Mouse (Mus musculus) kidney, postnatal 0 days (tissue): ENCODE data around the gene Egfl8. TPM values are rescaled to one million over a fixed set of nuclear protein-coding genes. Genes with fewer than 3 reads are reported as not detected.
A peak's percentile ranks its signal among the peaks of the same experiment; 100 is the strongest.

Source experiments
- ATAC-seq: fragments of 200-750 bp; cut with Nextera tagmentation; replicated peaks from 2 replicates; pipeline ENCODE4 v1.8.0; 2017; ENCODE audit warnings: low read depth, moderate number of reproducible peaks, moderate TSS enrichment, moderate library complexity; ENCODE audit not compliant: low FRiP score
- DNase-seq: peaks from one replicate; pipeline ENCODE4 v3.0.0-alpha.2; 2016; ENCODE audit warnings: low spot score
- H3K27ac ChIP-seq: fragments of 300-500 bp; sonication (generic); 2 replicates; pipeline ENCODE4 v1.5.1; 2014; ENCODE audit warnings: mild to moderate bottlenecking
- H3K27me3 ChIP-seq: fragments of 300-500 bp; sonication (generic); 2 replicates; pipeline ENCODE4 v1.6.1; 2014; ENCODE audit warnings: low read length, mixed read lengths; ENCODE audit not compliant: insufficient read depth
- H3K36me3 ChIP-seq: fragments of 300-500 bp; sonication (generic); 2 replicates; pipeline ENCODE4 v1.6.1; 2014; ENCODE audit warnings: low read length, mixed read lengths; ENCODE audit not compliant: insufficient read depth
- H3K4me1 ChIP-seq: fragments of 300-500 bp; sonication (generic); replicated peaks from 2 replicates; pipeline ENCODE4 v1.6.1; 2014; ENCODE audit warnings: antibody characterized with exemption, low read length, mixed read lengths; ENCODE audit not compliant: insufficient read depth
- H3K4me2 ChIP-seq: fragments of 300-500 bp; sonication (generic); 2 replicates; pipeline ENCODE4 v1.6.1; 2014; ENCODE audit warnings: mild to moderate bottlenecking, low read length, moderate library complexity, mixed read lengths
- H3K4me3 ChIP-seq: fragments of 300-500 bp; sonication (generic); replicated peaks from 2 replicates; pipeline ENCODE4 v1.5.1; 2014; ENCODE audit warnings: low read depth, low read length
- H3K9ac ChIP-seq: fragments of 300-500 bp; sonication (generic); 2 replicates; pipeline ENCODE4 v1.6.1; 2014; ENCODE audit warnings: low read depth, low read length
- H3K9me3 ChIP-seq: fragments of 300-500 bp; sonication (generic); replicated peaks from 2 replicates; pipeline ENCODE4 v1.6.1; 2016; ENCODE audit warnings: low read length, inconsistent platforms, mixed read lengths
- CTCF ChIP-seq: IDR thresholded peaks from 2 replicates; pipeline ENCODE4 v1.5.1; 2016; ENCODE audit warnings: antibody characterized with exemption, low read depth, mild to moderate bottlenecking, moderate library complexity
- WGBS: fragments of 180-500 bp; shearing (Covaris S2); extraction: QIAGEN DNeasy Blood & Tissue Kit; methylation state at CpG from one replicate; pipeline ENCODE4 v1.1.7; 2014; 5-methylcytosine and 5-hydroxymethylcytosine counted together
- polyA plus RNA-seq: library from polyadenylated mRNA; unstranded; fragments of >200 nt; fragmentation: Nextera tagmentation; extraction: Ambion mirVana; gene quantifications from 2 replicates; pipeline ENCODE4 v1.2.1, GENCODE M21; 2015

The Egfl8 gene
- polyA plus RNA-seq, 1 experiment from 2014 or later, result 5.9 TPM

DNA sequence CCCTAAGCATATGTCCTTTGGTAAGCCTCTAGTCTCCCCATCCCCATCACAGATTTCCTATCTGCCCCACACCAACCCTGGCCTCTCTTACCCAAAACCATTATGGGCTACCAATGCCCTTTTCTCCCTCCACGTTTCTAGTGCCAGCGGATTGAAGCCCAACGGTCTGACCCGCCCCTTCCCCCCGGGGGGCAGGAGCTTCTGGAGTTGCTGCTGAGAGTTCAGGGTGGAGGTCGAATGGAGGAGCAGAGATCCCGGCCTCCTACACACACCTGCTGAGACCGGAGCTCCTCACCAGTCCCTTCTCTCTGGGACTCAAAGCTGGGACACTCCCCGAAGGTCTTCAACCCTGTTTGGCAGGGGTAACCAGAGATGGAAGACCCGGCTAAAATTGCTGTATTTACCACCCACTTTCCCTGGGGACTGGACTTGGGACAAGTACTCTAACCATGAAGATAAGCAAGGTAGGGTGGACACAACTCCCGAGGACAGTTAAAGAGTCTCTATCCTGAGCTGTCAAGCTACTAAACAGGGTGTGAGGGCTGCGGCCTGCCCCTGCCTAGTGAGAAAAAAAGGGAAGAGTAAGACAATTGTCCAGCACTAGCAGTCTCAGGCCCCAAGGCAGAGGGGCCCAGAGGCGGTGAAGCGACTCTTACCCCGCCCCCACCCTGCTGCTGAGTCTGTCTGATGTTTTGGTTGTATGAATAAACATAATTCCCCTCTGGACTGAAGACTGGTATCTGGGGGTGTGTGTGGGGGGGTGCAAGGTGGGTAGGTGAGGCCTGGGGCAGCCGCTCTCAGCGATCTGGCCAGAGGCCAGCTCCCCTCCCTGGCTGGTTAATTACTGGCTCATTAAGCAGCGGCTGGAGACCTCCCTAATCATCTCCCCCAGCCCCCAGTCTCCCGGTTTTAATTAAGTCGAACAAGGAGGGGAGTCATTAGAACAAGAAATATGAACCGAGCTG is 24.5 kb downstream of the Egfl8 start, which contains the start of gene Pbx2:
TSS of gene Pbx2 (plus strand) at position 238 of the 965 bp plus-strand sequence.
- Histone ChIP-seq H3K9me3 (no peaks in the 10 kb centered on the region), H3K27me3 (no peaks in the 10 kb centered on the region), H3K27ac (peak within 1 kb of the TSS; percentile 99), H3K36me3 (peaks cover 7% of the 10 kb centered on the region; the same call in 1 of the 2 replicates), H3K4me3 (peak within 1 kb of the TSS; percentile 81), H3K4me2 (peak within 1 kb of the TSS; percentile 98), H3K4me1 (peaks cover 56% of the 10 kb centered on the region), H3K9ac (peak within 1 kb of the TSS; percentile 96)
- TF ChIP-seq CTCF, result no peak
- DNase-seq (peak; percentile 81), ATAC-seq (peak; percentile 22)
- 4% methylated on average over 21 of the region's 21 CpGs for WGBS

DNA sequence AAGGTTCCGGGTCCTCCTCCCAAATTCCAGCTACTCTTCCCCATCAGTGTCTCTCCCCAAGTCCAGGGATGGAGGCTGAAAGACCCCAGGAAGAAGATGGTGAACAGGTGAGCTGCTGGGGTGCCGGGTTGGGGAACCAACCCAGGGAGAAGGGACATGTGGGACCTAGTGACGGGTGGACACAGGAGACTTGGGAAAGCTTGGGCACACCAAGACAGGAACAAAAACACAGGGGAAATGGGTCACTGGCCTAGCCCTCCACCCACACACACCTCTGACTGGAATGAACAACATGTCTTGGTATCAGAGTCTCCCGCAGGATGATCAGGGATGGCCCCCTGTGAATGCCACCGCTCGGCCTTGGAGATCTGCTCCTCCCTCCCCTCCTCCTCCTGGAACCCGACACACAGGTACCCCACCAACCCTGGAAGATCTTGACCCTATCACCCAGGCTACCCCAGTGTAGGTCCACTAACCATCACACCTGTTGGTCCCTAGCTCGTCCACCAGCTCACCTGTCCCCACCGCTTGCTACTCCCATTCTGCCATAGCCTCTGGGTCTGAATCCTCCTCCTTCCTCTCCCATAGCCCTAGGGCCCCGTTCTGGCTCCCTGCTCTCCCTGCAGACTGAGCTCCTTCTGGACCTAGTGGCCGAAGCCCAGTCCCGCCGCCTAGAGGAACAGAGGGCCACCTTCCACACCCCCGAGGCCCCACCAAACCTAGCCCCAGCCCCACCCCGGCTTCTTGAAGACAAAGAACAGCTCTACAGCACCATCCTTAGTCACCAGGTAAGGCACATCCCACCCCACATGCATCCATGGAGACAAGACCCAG is 25.4 kb downstream of the Egfl8 start:
- Histone ChIP-seq H3K9ac (peak overlapping the region; percentile 27), H3K4me2 (peak overlapping the region; percentile 98), H3K9me3 (no peaks in the 10 kb centered on the region), H3K36me3 (0 out of 2 replicates have a peak, but pooled peaks cover 4% of the 10 kb centered on the region), H3K27me3 (no peaks in the 10 kb centered on the region), H3K27ac (peak overlapping the region; percentile 99), H3K4me1 (peaks cover 56% of the 10 kb centered on the region), H3K4me3 (no peak overlapping the region; the same call in 1 of the 2 replicates)
- TF ChIP-seq CTCF, result no peak
- ATAC-seq, result no peak
- DNase-seq, result no peak
- 54% methylated on average over 15 of the region's 15 CpGs for WGBS

- DNase-seq (peak; percentile 82), ATAC-seq (no peak)
- Histone ChIP-seq H3K36me3 (0 out of 2 replicates have a peak, but pooled peaks cover 2% of the 10 kb centered on the region), H3K27ac (peak within 1 kb of the TSS; percentile 99), H3K4me3 (no peak within 1 kb of the TSS; the same call in 1 of the 2 replicates), H3K4me1 (peaks cover 53% of the 10 kb centered on the region), H3K9ac (peak within 1 kb of the TSS; percentile 27), H3K27me3 (no peaks in the 10 kb centered on the region), H3K4me2 (peak within 1 kb of the TSS; percentile 98), H3K9me3 (no peaks in the 10 kb centered on the region)
- TF ChIP-seq CTCF, result no peak
- WGBS, result 9% methylated on average over 7 of the region's 7 CpGs
Observed at GRCm38 (mm10) chr17:34589681-34590101, 26.1 kb downstream of the Egfl8 start, which contains the start of gene Gpsm3. Gpsm3 (plus strand) TSS chr17:34589806.

GRCm38 (mm10) chr17:34589206-34589605 is 26.6 kb downstream of the Egfl8 start:
- Histone ChIP-seq H3K27me3 (no peaks in the 10 kb centered on the region), H3K4me2 (peak overlapping the region; percentile 98), H3K27ac (peak overlapping the region; percentile 99), H3K36me3 (no peaks in the 10 kb centered on the region), H3K4me3 (no peak overlapping the region; the same call in 1 of the 2 replicates), H3K9ac (0 out of 2 replicates have a peak overlapping the region, but pooled peaks have one; percentile 13), H3K4me1 (peaks cover 50% of the 10 kb centered on the region), H3K9me3 (no peaks in the 10 kb centered on the region)
- ATAC-seq (no peak), DNase-seq (no peak)
- no peak for TF ChIP-seq CTCF
- 22% methylated on average over 7 of the region's 7 CpGs for WGBS

- Histone ChIP-seq H3K36me3 (no peaks in the 10 kb centered on the region), H3K9ac (no peak overlapping the region), H3K27ac (peak overlapping the region; percentile 99), H3K4me2 (peak overlapping the region; percentile 98), H3K9me3 (no peaks in the 10 kb centered on the region), H3K4me1 (peaks cover 46% of the 10 kb centered on the region), H3K27me3 (no peaks in the 10 kb centered on the region), H3K4me3 (no peak overlapping the region)
- DNase-seq (no peak), ATAC-seq (no peak)
- TF ChIP-seq CTCF, result no peak
- WGBS, result 57% methylated on average over 3 of the region's 3 CpGs
Observed at GRCm38 (mm10) chr17:34588767-34589166, 27.0 kb downstream of the Egfl8 start.
